Mouse (Mus musculus) stomach, postnatal 0 days (tissue): Measurements from ENCODE around the gene Ppp1r36.

Experiments
- CTCF ChIP-seq: IDR thresholded peaks from 2 replicates; pipeline ENCODE4 v1.5.1; 2016; ENCODE audit warnings: antibody characterized with exemption, low read depth, mild to moderate bottlenecking, moderate library complexity
- EP300 ChIP-seq: optimal IDR thresholded peaks from 2 replicates; pipeline ENCODE3; 2016; ENCODE audit warnings: antibody characterized with exemption

DNA sequence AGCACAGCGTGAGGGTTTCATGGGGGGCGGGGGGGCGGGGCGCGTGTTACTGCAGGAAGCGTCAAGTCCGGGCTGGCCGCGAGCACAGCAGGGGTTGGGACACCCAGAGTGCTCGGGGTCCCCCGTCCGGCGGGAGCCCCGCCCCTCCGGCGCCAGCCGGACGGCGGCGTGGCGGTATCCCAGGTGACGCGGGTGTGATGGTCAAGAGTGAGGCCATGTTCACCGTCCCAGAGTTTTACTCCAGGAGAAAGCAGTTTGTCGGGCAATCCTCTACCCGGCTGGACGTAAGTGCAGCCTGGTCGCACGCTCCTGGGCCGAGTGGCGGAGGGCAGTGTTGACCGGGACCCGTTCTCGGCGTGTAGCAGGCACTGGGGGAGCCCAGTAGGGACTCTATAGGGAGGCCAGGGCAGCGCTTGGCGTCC is at the start of gene Ppp1r36:
- TF ChIP-seq EP300 (no peak), CTCF (no peak)
